Mouse (Mus musculus): Measurements from ENCODE around the gene Senp3. TPM values are rescaled to one million over a fixed set of nuclear protein-coding genes. Genes with fewer than 3 reads are reported as not detected.

Senp3 gene
- polyA plus RNA-seq (2012; rRNA removed; ENCODE audit: low replicate concordance): 40.2 and 91.5 TPM in 2 replicates

DNA sequence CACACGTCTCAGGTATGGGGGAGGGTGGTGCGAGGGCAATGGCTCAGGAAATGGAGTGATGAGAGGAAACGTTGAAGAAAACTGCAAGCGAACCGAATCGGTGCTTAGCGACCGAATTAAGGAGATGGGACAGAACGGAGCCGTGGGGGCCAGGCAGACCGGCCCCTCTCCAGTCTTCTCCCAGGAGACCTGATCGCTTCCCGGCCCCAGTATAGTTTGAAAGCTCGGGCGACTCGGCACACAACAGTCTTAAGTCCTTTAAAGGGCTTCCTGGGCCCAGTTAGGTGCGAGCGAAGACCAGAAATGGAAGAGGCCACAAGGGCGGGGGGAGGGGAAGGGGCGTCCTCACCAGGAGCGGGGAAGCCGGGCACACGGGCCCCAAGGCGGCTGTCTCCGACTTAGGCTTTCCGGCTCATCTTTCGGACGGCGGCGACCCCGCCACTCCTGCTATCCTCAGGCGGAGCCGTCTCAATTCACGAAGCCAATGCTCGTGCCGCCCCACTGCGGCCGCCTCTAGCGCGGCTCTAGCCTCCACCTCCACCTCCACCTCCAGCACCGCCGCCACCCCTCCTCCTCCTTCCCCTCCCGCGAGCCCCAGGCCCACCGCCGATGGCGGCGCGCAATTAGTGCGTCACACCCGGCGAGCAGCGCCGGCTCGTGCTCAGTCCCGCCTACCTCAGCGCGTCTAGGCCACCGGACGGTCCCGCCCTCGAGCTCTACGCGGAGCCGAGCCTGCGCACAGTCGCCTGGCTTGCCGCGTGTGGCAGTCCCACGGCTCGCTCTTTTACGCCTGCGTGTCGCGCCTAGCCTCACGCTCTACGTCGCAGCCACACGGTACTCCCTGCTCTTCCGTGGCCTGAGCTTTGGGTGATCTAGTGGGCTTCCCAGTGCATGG, at the start of gene Senp3:
Gene Senp3, minus strand, starts transcription at position 771 of the 895 bp plus-strand sequence.

GRCm38 (mm10) chr11:69695361-69696181, 13.7 kb upstream of the Senp3 start, which contains the start of the genes Tnfsf12 and Tnfsfm13:
Gene Tnfsf12 (minus strand): TSS chr11:69695849.
Gene Tnfsfm13 (minus strand): TSS chr11:69696098.

DNA sequence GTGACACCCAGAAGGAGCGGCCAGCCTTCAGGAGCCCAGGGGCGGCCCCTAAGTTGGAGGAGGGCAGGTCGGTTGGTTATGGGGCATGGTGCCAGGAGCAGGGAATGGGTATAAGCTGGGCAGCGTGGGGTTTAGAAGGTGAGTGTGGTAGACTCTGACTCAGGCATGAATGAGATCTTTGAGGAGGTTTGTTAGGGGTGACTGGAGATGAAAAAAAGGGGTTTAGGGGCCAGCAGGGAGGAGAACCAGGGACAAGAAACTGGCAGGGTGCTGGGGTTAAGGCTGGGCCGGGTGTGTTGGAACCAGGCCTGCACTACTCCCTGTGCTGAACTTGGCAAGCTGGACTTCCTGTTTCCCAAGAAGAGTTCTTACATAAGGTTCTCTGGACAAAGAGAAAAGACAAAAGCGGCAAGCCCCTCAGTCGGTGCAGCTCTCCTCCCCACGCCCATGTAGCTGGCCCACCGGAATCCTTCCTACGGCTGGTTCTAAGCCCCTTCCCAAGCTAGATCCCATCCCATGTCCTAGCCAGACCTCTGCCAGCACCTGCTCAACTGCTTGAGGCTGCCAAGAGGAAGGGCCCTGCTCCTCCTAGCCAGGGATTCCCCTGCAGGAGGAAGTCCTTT, 3.8 kb upstream of the Senp3 start, which contains the start of gene Tnfsf13:
Gene Tnfsf13, minus strand, starts transcription at position 259 of the 623 bp plus-strand sequence.

GRCm38 (mm10) chr11:69672211-69672706, 9.6 kb downstream of the Senp3 start, which contains the start of gene Eif4a1:
Gene Eif4a1 (minus strand): TSS chr11:69672423.

DNA sequence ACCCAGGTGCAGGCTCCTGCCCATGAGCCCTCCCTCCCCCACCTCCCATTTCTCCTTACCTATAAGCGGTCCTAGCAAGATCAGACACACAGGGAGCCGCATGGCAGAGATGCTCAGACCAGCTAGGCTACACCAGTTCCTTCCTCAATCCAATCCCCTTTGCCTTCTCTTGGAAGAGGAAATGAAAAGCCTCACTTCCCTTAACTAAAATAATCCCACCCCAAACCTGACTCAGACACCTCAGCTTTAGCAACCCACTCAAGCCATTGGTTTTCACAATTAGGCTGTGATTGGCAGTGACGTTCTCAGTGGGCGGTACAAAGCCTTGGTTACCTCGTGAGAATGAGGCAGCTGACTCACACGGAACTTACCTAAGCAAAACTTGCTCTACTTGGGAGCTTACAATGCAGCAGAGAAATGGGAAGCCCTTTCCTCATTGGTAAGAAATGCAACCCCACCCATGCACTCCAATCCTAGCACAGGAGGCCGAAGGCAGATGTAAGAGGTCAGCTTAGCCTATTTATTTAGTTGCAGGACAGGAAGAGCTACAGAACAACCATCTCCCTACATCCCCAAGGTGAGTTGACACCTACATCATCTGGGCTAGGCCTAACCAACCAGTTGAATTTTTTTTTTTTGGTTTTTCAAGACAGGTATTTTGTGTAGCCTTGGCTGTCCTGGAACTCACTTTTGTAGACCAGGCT, 15.8 kb downstream of the Senp3 start, which contains the start of gene Cd68:
Gene Cd68, minus strand, starts transcription at position 193 of the 704 bp plus-strand sequence.

GRCm38 (mm10) chr11:69662213-69662966, 19.5 kb downstream of the Senp3 start, which contains the start of gene Mpdu1:
Gene Mpdu1 (minus strand): TSS chr11:69662642.

DNA sequence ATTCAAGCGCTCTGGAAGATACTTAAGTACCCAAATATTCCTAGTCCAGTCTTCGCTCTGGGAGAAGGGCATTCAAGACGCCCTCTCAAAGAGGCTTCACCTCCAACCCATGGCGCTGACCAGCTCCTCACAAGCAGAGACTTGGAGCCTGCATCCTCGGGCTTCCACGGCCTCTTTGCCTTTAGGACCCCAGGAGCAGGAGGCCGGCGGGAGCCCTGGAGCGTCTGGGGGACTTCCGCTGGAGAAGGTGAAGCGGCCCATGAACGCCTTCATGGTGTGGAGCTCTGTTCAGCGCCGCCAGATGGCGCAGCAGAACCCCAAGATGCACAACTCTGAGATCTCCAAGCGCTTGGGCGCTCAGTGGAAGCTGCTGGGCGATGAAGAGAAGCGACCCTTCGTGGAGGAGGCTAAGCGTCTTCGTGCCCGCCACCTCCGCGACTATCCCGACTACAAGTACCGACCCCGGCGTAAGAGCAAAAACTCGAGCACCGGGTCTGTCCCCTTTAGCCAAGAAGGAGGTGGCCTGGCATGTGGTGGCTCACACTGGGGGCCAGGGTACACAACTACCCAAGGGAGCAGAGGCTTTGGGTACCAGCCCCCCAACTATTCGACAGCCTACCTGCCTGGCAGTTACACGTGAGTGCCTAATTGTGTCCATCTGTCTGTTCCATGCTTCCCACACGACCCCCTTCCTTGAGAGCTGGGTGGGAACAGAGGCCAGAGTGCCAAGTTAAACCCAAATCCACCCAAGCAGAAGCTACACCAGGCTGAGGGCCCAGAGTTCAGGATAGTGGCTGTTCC, 26.4 kb downstream of the Senp3 start, which contains the start of gene Sox15:
Gene Sox15, plus strand, starts transcription at position 51 of the 801 bp plus-strand sequence.

DNA sequence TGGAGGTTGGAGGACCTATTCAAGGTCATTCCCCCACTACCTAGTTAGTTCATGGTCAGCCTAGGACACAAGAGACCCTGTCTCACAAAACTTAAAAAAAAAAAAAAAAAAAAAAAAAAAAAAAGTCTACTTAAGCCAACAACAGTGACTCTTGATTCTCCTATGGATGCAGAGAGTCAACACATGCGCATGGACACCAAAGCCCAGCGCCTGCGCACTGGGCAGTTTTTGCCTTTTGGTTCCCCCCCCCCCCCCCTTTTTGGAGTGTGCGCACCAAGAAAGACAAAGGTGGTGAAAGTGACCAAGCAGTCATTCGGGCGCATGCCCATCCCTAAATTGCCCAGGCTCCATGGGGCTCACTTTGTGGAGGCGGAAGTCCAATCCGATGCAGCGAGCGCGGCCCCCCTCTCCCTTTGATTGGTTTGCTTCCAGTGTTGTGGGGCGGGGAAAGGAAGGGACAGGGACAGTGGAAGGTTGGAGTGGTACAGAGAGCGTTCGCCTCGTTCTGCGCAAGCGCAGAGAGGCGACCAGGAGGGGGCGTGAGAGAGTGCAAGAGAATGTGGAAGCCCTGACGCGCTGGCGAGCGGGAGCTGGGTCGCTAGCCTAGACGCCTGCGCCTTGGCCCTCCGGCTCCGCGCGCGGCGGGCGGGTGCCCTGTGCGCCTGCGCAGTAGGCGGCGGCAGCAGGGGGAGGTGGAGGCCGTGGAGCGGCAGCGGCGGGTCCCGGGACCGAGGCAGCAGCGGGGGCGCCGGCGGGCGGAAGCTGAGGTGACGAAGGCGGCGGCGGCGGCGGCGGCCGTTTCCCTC, 49.4 kb downstream of the Senp3 start, which contains the start of gene Fxr2:
Gene Fxr2, plus strand, starts transcription at position 707 of the 806 bp plus-strand sequence.

Other genes with a start within 250 kb of the Senp3 start
- 0.20 and 0.27 TPM in 2 replicates for gene Dnah2, start 133.0 kb downstream of the Senp3 start, polyA plus RNA-seq (2012; rRNA removed; ENCODE audit: low replicate concordance)
- 1.1 and 2.5 TPM in 2 replicates for gene Efnb3, start 121.9 kb downstream of the Senp3 start, polyA plus RNA-seq (2012; rRNA removed; ENCODE audit: low replicate concordance)
- gene Wrap53, start 101.8 kb downstream of the Senp3 start, polyA plus RNA-seq (2012; rRNA removed; ENCODE audit: low replicate concordance): 19.0 and 19.8 TPM in 2 replicates
- gene Trp53, start 101.7 kb downstream of the Senp3 start, polyA plus RNA-seq (2012; rRNA removed; ENCODE audit: low replicate concordance): 122 and 145 TPM in 2 replicates
- gene Atp1b2, start 76.1 kb downstream of the Senp3 start, polyA plus RNA-seq (2012; rRNA removed; ENCODE audit: low replicate concordance): 11.6 and 60.5 TPM in 2 replicates
- gene Shbg, start 64.2 kb downstream of the Senp3 start, polyA plus RNA-seq (2012; rRNA removed; ENCODE audit: low replicate concordance): 0.08 TPM in 1 of 2 replicates, not detected in the other
- 2.1 and 6.7 TPM in 2 replicates for gene Sat2, start 60.1 kb downstream of the Senp3 start, polyA plus RNA-seq (2012; rRNA removed; ENCODE audit: low replicate concordance)
- 50.5 and 57.2 TPM in 2 replicates for gene Fxr2, start 49.1 kb downstream of the Senp3 start, polyA plus RNA-seq (2012; rRNA removed; ENCODE audit: low replicate concordance)
- gene Sox15, start 26.8 kb downstream of the Senp3 start, polyA plus RNA-seq (2012; rRNA removed; ENCODE audit: low replicate concordance): 0.66 and 1.1 TPM in 2 replicates
- 139 and 176 TPM in 2 replicates for gene Mpdu1, start 19.4 kb downstream of the Senp3 start, polyA plus RNA-seq (2012; rRNA removed; ENCODE audit: low replicate concordance)
- gene Cd68, start 15.9 kb downstream of the Senp3 start, polyA plus RNA-seq (2012; rRNA removed; ENCODE audit: low replicate concordance): 76.8 and 80.0 TPM in 2 replicates
- gene Eif4a1, start 9.7 kb downstream of the Senp3 start, polyA plus RNA-seq (2012; rRNA removed; ENCODE audit: low replicate concordance): 199 and 324 TPM in 2 replicates
- 5.2 and 9.5 TPM in 2 replicates for gene Tnfsf13, start 3.7 kb upstream of the Senp3 start, polyA plus RNA-seq (2012; rRNA removed; ENCODE audit: low replicate concordance)
- gene Tnfsf12, start 13.8 kb upstream of the Senp3 start, polyA plus RNA-seq (2012; rRNA removed; ENCODE audit: low replicate concordance): 48.2 and 64.3 TPM in 2 replicates
- gene Tnfsfm13, start 14.0 kb upstream of the Senp3 start, polyA plus RNA-seq (2012; rRNA removed; ENCODE audit: low replicate concordance): 8.4 and 11.1 TPM in 2 replicates
- 18.0 and 27.0 TPM in 2 replicates for gene Polr2a, start 76.6 kb upstream of the Senp3 start, polyA plus RNA-seq (2012; rRNA removed; ENCODE audit: low replicate concordance)
- not detected in 2 replicates for gene Slc35g3, start 79.9 kb upstream of the Senp3 start, polyA plus RNA-seq (2012; rRNA removed; ENCODE audit: low replicate concordance)
- gene Zbtb4, start 83.8 kb upstream of the Senp3 start, polyA plus RNA-seq (2012; rRNA removed; ENCODE audit: low replicate concordance): 47.2 and 88.9 TPM in 2 replicates
- 14.0 and 38.5 TPM in 2 replicates for gene Chrnb1, start 113.9 kb upstream of the Senp3 start, polyA plus RNA-seq (2012; rRNA removed; ENCODE audit: low replicate concordance)
- gene Fgf11, start 119.8 kb upstream of the Senp3 start, polyA plus RNA-seq (2012; rRNA removed; ENCODE audit: low replicate concordance): 11.4 and 13.5 TPM in 2 replicates
- gene Tmem102, start 123.5 kb upstream of the Senp3 start, polyA plus RNA-seq (2012; rRNA removed; ENCODE audit: low replicate concordance): 4.5 and 10.8 TPM in 2 replicates
- not detected in 2 replicates for gene Gm39566, start 133.2 kb upstream of the Senp3 start, polyA plus RNA-seq (2012; rRNA removed; ENCODE audit: low replicate concordance)
- not detected in 2 replicates for gene Spem2, start 136.4 kb upstream of the Senp3 start, polyA plus RNA-seq (2012; rRNA removed; ENCODE audit: low replicate concordance)
- 0.19 and 0.35 TPM in 2 replicates for gene Spem1, start 140.1 kb upstream of the Senp3 start, polyA plus RNA-seq (2012; rRNA removed; ENCODE audit: low replicate concordance)
- 23.5 and 39.4 TPM in 2 replicates for gene Nlgn2, start 155.7 kb upstream of the Senp3 start, polyA plus RNA-seq (2012; rRNA removed; ENCODE audit: low replicate concordance)
- gene Tmem256, start 156.4 kb upstream of the Senp3 start, polyA plus RNA-seq (2012; rRNA removed; ENCODE audit: low replicate concordance): 180 and 280 TPM in 2 replicates
- 125 and 161 TPM in 2 replicates for gene Plscr3, start 164.3 kb upstream of the Senp3 start, polyA plus RNA-seq (2012; rRNA removed; ENCODE audit: low replicate concordance)
- 11.8 and 14.1 TPM in 2 replicates for gene Tnk1, start 176.6 kb upstream of the Senp3 start, polyA plus RNA-seq (2012; rRNA removed; ENCODE audit: low replicate concordance)
- not detected in 2 replicates for gene Tmem95, start 195.9 kb upstream of the Senp3 start, polyA plus RNA-seq (2012; rRNA removed; ENCODE audit: low replicate concordance)
- gene Kctd11, start 199.3 kb upstream of the Senp3 start, polyA plus RNA-seq (2012; rRNA removed; ENCODE audit: low replicate concordance): 11.8 and 13.5 TPM in 2 replicates
- 40.3 and 80.4 TPM in 2 replicates for gene Acap1, start 213.5 kb upstream of the Senp3 start, polyA plus RNA-seq (2012; rRNA removed; ENCODE audit: low replicate concordance)
- gene 2810408A11Rik, start 218.9 kb upstream of the Senp3 start, polyA plus RNA-seq (2012; rRNA removed; ENCODE audit: low replicate concordance): 0.80 and 1.1 TPM in 2 replicates
- gene Neurl4, start 219.0 kb upstream of the Senp3 start, polyA plus RNA-seq (2012; rRNA removed; ENCODE audit: low replicate concordance): 44.0 and 45.9 TPM in 2 replicates
- 130 and 139 TPM in 2 replicates for gene Gps2, start 231.8 kb upstream of the Senp3 start, polyA plus RNA-seq (2012; rRNA removed; ENCODE audit: low replicate concordance)
- 301 and 469 TPM in 2 replicates for gene Eif5a, start 239.9 kb upstream of the Senp3 start, polyA plus RNA-seq (2012; rRNA removed; ENCODE audit: low replicate concordance)